Mouse (Mus musculus) forebrain, postnatal 0 days (tissue): ENCODE results near the gene Slc31a1. TPM values are rescaled to one million over a fixed set of nuclear protein-coding genes. Genes with fewer than 3 reads are reported as not detected.

Experiments
- ATAC-seq: fragments of 200-750 bp; cut with Nextera tagmentation; 2 replicates; pipeline ENCODE4 v1.8.0; 2017; ENCODE audit warnings: mild to moderate bottlenecking, moderate library complexity
- DNase-seq: peaks from one replicate; pipeline ENCODE4 v3.0.0-alpha.2; 2015
- H3K27ac ChIP-seq: fragments of 300-500 bp; sonication (generic); 2 replicates; pipeline ENCODE4 v1.5.1; 2014; ENCODE audit warnings: low read depth, mild to moderate bottlenecking, antibody characterized with exemption, low read length, moderate library complexity, mixed read lengths
- H3K27me3 ChIP-seq: fragments of 300-500 bp; sonication (generic); 2 replicates; pipeline ENCODE4 v1.6.1; 2014; ENCODE audit warnings: mild to moderate bottlenecking, low read length, mixed read lengths; ENCODE audit not compliant: insufficient read depth
- H3K36me3 ChIP-seq: fragments of 300-500 bp; sonication (generic); 2 replicates; pipeline ENCODE4 v1.6.1; 2014; ENCODE audit warnings: mild to moderate bottlenecking, moderate library complexity; ENCODE audit not compliant: insufficient read depth
- H3K4me1 ChIP-seq: fragments of 300-500 bp; sonication (generic); 2 replicates; pipeline ENCODE4 v1.6.1; 2014; ENCODE audit warnings: antibody characterized with exemption; ENCODE audit not compliant: insufficient read depth
- H3K4me2 ChIP-seq: fragments of 300-500 bp; sonication (generic); 2 replicates; pipeline ENCODE4 v1.6.1; 2014; ENCODE audit warnings: low read depth, mild to moderate bottlenecking, moderate library complexity
- H3K4me3 ChIP-seq: fragments of 300-500 bp; sonication (generic); 2 replicates; pipeline ENCODE4 v1.5.1; 2014; ENCODE audit warnings: low read depth, low read length, mixed read lengths
- H3K9ac ChIP-seq: fragments of 300-500 bp; sonication (generic); 2 replicates; pipeline ENCODE4 v1.6.1; 2014; ENCODE audit warnings: mild to moderate bottlenecking
- H3K9me3 ChIP-seq: fragments of 300-500 bp; sonication (generic); 2 replicates; pipeline ENCODE4 v1.6.1; 2016; ENCODE audit warnings: low read length
- CTCF ChIP-seq: sonication (generic); IDR thresholded peaks from 2 replicates; pipeline ENCODE4 v1.5.1; 2016; ENCODE audit warnings: antibody characterized with exemption, control low read depth, low read depth
- WGBS: fragments of 180-500 bp; shearing (Covaris S2); extraction: QIAGEN DNeasy Blood & Tissue Kit; methylation state at CpG from one replicate; pipeline ENCODE4 v1.1.7; 2014; 5-methylcytosine and 5-hydroxymethylcytosine counted together
- polyA plus RNA-seq: library from polyadenylated mRNA; unstranded; fragments of >200 nt; fragmentation: Nextera tagmentation; extraction: Ambion mirVana; gene quantifications from 2 replicates; pipeline ENCODE4 v1.2.1, GENCODE M21; 2015
- total RNA-seq: library from RNA; depleted of rRNA; stranded (reverse); fragments of >200 nt; gene quantifications from 2 replicates; pipeline ENCODE4 v1.2.3, GENCODE M21; 2014

Slc31a1 gene
- total and polyA plus RNA-seq, 2 experiments from 2014 or later, result 16.2 to 39.9 TPM

- H3K9me3 ChIP-seq, result no peaks in the 10 kb centered on the region
- no peak for DNase-seq
- no peak overlapping the region for H3K4me2 ChIP-seq
- H3K4me1 ChIP-seq, result peaks cover 13% of the 10 kb centered on the region; the same call in 1 of the 2 replicates
- H3K27me3 ChIP-seq, result no peaks in the 10 kb centered on the region
- H3K36me3 ChIP-seq, result no peaks in the 10 kb centered on the region
- no peak overlapping the region for H3K27ac ChIP-seq
- no peak for ATAC-seq
- no peak overlapping the region for H3K4me3 ChIP-seq
- 85% methylated on average over 2 of the region's 2 CpGs for WGBS
- no peak overlapping the region for H3K9ac ChIP-seq
- no peak for TF ChIP-seq CTCF
Measured at GRCm38 (mm10) chr4:62362437-62362836, 1.9 kb downstream of the Slc31a1 start.

DNA sequence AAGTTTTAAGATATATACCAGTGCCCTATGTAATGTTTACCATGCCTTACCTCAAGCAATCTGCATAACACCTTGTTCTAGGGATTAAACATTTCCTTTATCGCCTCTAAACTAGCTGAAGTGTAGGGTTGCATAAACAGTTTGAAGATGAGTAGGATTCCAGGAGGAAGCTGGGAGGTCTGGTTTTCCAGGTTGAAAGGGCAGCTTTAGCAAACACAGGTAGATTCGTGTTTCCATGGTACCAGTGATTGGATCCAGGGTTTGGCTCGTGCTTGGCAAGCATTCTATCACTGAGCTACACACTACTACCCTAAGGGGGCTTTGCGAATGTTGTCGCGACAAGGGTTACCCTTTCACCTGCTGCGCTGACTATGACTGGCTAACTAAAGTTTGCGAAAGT, 3.8 kb downstream of the Slc31a1 start:
- Histone ChIP-seq H3K27ac (no peak overlapping the region), H3K9ac (no peak overlapping the region), H3K4me1 (peaks cover 11% of the 10 kb centered on the region; the same call in 1 of the 2 replicates), H3K27me3 (no peaks in the 10 kb centered on the region), H3K4me2 (no peak overlapping the region), H3K4me3 (no peak overlapping the region), H3K36me3 (no peaks in the 10 kb centered on the region), H3K9me3 (no peaks in the 10 kb centered on the region)
- DNase-seq, result no peak
- TF ChIP-seq CTCF, result no peak
- ATAC-seq, result no peak
- WGBS, result 93% methylated on average over 8 of the region's 8 CpGs

DNA sequence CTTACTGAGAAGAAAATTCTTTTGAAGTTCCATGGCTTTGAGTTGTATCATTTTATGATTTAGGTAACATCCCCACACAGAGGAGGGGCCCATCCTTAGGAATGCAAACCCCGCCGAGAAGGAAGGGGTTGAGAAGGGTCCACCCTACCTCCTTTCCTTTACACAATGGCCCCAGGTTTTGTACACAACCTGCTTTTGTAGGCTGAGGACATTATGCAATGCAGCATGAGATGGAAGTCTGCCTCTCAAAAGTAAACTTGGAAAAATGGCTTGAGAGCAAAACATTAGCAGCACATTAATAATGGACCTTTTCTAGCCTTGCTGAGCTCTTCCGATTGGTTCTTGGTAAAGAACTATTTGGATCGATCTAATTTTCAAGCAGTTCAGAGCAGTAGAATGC, 5.8 kb downstream of the Slc31a1 start:
- no peak for ATAC-seq
- TF ChIP-seq CTCF, result no peak
- WGBS, result 81% methylated on average over 4 of the region's 4 CpGs

GRCm38 (mm10) chr4:62367586-62367985, 7.1 kb downstream of the Slc31a1 start:
- WGBS, result 91% methylated on average over 6 of the region's 6 CpGs
- Histone ChIP-seq H3K9me3 (no peaks in the 10 kb centered on the region), H3K4me2 (no peak overlapping the region), H3K4me3 (no peak overlapping the region), H3K9ac (no peak overlapping the region), H3K27me3 (no peaks in the 10 kb centered on the region), H3K36me3 (no peaks in the 10 kb centered on the region), H3K4me1 (no peaks in the 10 kb centered on the region), H3K27ac (no peak overlapping the region)
- TF ChIP-seq CTCF, result no peak
- ATAC-seq (no peak), DNase-seq (no peak)

More for the DNA sequence above, 5.8 kb downstream of the Slc31a1 start:
- H3K27me3 ChIP-seq, result no peaks in the 10 kb centered on the region
- H3K9ac ChIP-seq, result no peak overlapping the region
- H3K4me1 ChIP-seq, result 0 out of 2 replicates have a peak, but pooled peaks cover 2% of the 10 kb centered on the region
- no peak overlapping the region for H3K4me2 ChIP-seq
- no peak overlapping the region for H3K27ac ChIP-seq
- H3K36me3 ChIP-seq, result no peaks in the 10 kb centered on the region
- no peak overlapping the region for H3K4me3 ChIP-seq
- no peaks in the 10 kb centered on the region for H3K9me3 ChIP-seq
- DNase-seq, result no peak

GRCm38 (mm10) chr4:62369091-62369490, 8.6 kb downstream of the Slc31a1 start:
- TF ChIP-seq CTCF, result no peak
- no peaks in the 10 kb centered on the region for H3K4me1 ChIP-seq
- no peak overlapping the region for H3K27ac ChIP-seq
- H3K9me3 ChIP-seq, result no peaks in the 10 kb centered on the region
- no peak overlapping the region for H3K4me3 ChIP-seq
- no peaks in the 10 kb centered on the region for H3K27me3 ChIP-seq
- no peak overlapping the region for H3K9ac ChIP-seq
- H3K36me3 ChIP-seq, result no peaks in the 10 kb centered on the region
- H3K4me2 ChIP-seq, result no peak overlapping the region
- WGBS, result 84% methylated on average over 3 of the region's 3 CpGs
- DNase-seq (no peak), ATAC-seq (no peak)

GRCm38 (mm10) chr4:62372410-62372809, 11.9 kb downstream of the Slc31a1 start:
- no peak overlapping the region for H3K4me3 ChIP-seq
- H3K27ac ChIP-seq, result no peak overlapping the region
- H3K4me1 ChIP-seq, result no peaks in the 10 kb centered on the region
- ATAC-seq (no peak), DNase-seq (no peak)
- H3K9me3 ChIP-seq, result no peaks in the 10 kb centered on the region
- H3K4me2 ChIP-seq, result no peak overlapping the region
- no peaks in the 10 kb centered on the region for H3K27me3 ChIP-seq
- H3K9ac ChIP-seq, result no peak overlapping the region
- WGBS, result 11% methylated on average over 1 of the region's 1 CpGs
- no peaks in the 10 kb centered on the region for H3K36me3 ChIP-seq
- TF ChIP-seq CTCF, result no peak

DNA sequence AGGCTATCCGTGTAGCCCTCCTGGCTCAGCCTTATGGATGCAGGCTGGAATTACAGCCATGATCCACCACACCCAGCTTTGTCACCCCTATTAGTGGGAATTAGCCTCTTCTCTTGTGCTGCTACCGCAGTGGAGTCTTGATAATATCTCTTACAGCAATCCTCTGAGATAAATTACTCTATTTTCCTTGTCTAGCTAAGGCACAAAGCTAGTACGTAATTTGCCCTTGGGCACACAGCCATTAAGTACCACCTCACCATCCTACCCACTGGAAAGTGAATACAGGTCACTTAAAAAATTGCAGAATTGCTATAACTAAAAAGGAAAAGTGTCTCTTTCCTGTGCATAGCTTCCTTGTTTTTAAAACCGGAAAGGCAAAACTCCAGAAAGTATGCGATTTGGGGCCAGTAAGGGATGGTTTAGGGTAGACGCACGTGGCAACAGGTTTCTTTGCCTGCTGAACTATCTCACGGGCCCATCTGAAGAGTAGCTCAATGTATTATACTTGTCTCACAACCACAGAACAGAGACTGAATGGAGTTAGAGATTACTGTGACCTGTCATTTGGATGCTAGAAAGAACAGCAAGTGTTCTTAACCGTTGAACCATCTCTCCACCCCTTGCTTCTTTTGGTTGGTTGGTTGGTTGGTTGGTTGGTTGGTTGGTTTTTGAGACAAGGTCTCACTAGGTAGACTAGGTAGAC, 12.4 kb downstream of the Slc31a1 start:
- Histone ChIP-seq H3K4me2 (no peak overlapping the region), H3K27me3 (no peaks in the 10 kb centered on the region), H3K4me3 (no peak overlapping the region), H3K4me1 (no peaks in the 10 kb centered on the region), H3K27ac (no peak overlapping the region), H3K9me3 (no peaks in the 10 kb centered on the region), H3K36me3 (no peaks in the 10 kb centered on the region), H3K9ac (no peak overlapping the region)
- no peak for TF ChIP-seq CTCF
- 86% methylated on average over 9 of the region's 9 CpGs for WGBS
- no peak for ATAC-seq
- DNase-seq, result no peak
